Mouse (Mus musculus): Measurements from ENCODE around the gene Map4k1. TPM values are rescaled to one million over a fixed set of nuclear protein-coding genes. Genes with fewer than 3 reads are reported as not detected.

The Map4k1 gene
- polyA plus RNA-seq, 1 experiment = 1.3 TPM

- 59% methylated on average over 6 of the region's 6 CpGs for WGBS
- no peak overlapping the region for H3K4me3 ChIP-seq (replicated peaks; ENCODE audit: insufficient read depth, low read depth, low read length)
- DNase-seq = no peak
- TF ChIP-seq CTCF (IDR thresholded peaks at IDR 0.05; ENCODE audit: borderline replicate concordance, insufficient read depth, low read depth, low read length) (no peak), POLR2A (IDR thresholded peaks at IDR 0.05; ENCODE audit: borderline replicate concordance, insufficient read depth, low read length) (no peak)
- no peaks in the 10 kb centered on the region for H3K27me3 ChIP-seq (ENCODE audit: control insufficient read depth, insufficient read depth, low read length)
- H3K27ac ChIP-seq (ENCODE audit: insufficient read depth, low read length) = no peak overlapping the region
- H3K4me1 ChIP-seq (ENCODE audit: control insufficient read depth, insufficient read depth, low read length) = peaks cover 15% of the 10 kb centered on the region; the same call in 1 of the 2 replicates
These were observed 24.6 kb upstream of the Map4k1 start for GRCm38 (mm10) chr7:28957286-28957685.

- DNase-seq = no peak
- TF ChIP-seq CTCF (IDR thresholded peaks at IDR 0.05; ENCODE audit: borderline replicate concordance, insufficient read depth, low read depth, low read length) (no peak), POLR2A (IDR thresholded peaks at IDR 0.05; ENCODE audit: borderline replicate concordance, insufficient read depth, low read length) (no peak)
- no peak overlapping the region for H3K4me3 ChIP-seq (replicated peaks; ENCODE audit: insufficient read depth, low read depth, low read length)
- H3K4me1 ChIP-seq (ENCODE audit: control insufficient read depth, insufficient read depth, low read length) = peaks cover 15% of the 10 kb centered on the region; the same call in 1 of the 2 replicates
- 70% methylated on average over 1 of the region's 1 CpGs for WGBS
- no peaks in the 10 kb centered on the region for H3K27me3 ChIP-seq (ENCODE audit: control insufficient read depth, insufficient read depth, low read length)
- H3K27ac ChIP-seq (ENCODE audit: insufficient read depth, low read length) = no peak overlapping the region
These were observed 23.7 kb upstream of the Map4k1 start for GRCm38 (mm10) chr7:28957997-28958725.

GRCm38 (mm10) chr7:28958770-28959169 is 23.1 kb upstream of the Map4k1 start:
- peaks cover 15% of the 10 kb centered on the region; the same call in 1 of the 2 replicates for H3K4me1 ChIP-seq (ENCODE audit: control insufficient read depth, insufficient read depth, low read length)
- 68% methylated on average over 1 of the region's 1 CpGs for WGBS

GRCm38 (mm10) chr7:28959505-28960045 is 22.3 kb upstream of the Map4k1 start:
- WGBS = 30% methylated on average over 6 of the region's 6 CpGs
- Histone ChIP-seq H3K27me3 (ENCODE audit: control insufficient read depth, insufficient read depth, low read length) (no peaks in the 10 kb centered on the region), H3K4me1 (ENCODE audit: control insufficient read depth, insufficient read depth, low read length) (peaks cover 15% of the 10 kb centered on the region; the same call in 1 of the 2 replicates), H3K27ac (ENCODE audit: insufficient read depth, low read length) (no peak overlapping the region), H3K4me3 (replicated peaks; ENCODE audit: insufficient read depth, low read depth, low read length) (peak overlapping the region; percentile 7)
- TF ChIP-seq CTCF (IDR thresholded peaks at IDR 0.05; ENCODE audit: borderline replicate concordance, insufficient read depth, low read depth, low read length) = no peak
- no peak for TF ChIP-seq POLR2A (IDR thresholded peaks at IDR 0.05; ENCODE audit: borderline replicate concordance, insufficient read depth, low read length)
- DNase-seq = no peak

More at GRCm38 (mm10) chr7:28958770-28959169, 23.1 kb upstream of the Map4k1 start:
- H3K27me3 ChIP-seq (ENCODE audit: control insufficient read depth, insufficient read depth, low read length) = no peaks in the 10 kb centered on the region
- H3K4me3 ChIP-seq (replicated peaks; ENCODE audit: insufficient read depth, low read depth, low read length) = no peak overlapping the region
- DNase-seq = no peak
- TF ChIP-seq CTCF (IDR thresholded peaks at IDR 0.05; ENCODE audit: borderline replicate concordance, insufficient read depth, low read depth, low read length) (no peak), POLR2A (IDR thresholded peaks at IDR 0.05; ENCODE audit: borderline replicate concordance, insufficient read depth, low read length) (no peak)
- H3K27ac ChIP-seq (ENCODE audit: insufficient read depth, low read length) = no peak overlapping the region

- Histone ChIP-seq H3K27ac (ENCODE audit: insufficient read depth, low read length) (no peak overlapping the region), H3K4me1 (ENCODE audit: control insufficient read depth, insufficient read depth, low read length) (peaks cover 13% of the 10 kb centered on the region; the same call in 1 of the 2 replicates), H3K4me3 (replicated peaks; ENCODE audit: insufficient read depth, low read depth, low read length) (peak overlapping the region; percentile 59), H3K27me3 (ENCODE audit: control insufficient read depth, insufficient read depth, low read length) (no peaks in the 10 kb centered on the region)
- no peak for DNase-seq
- WGBS = 18% methylated on average over 9 of the region's 9 CpGs
- no peak for TF ChIP-seq CTCF (IDR thresholded peaks at IDR 0.05; ENCODE audit: borderline replicate concordance, insufficient read depth, low read depth, low read length)
- TF ChIP-seq POLR2A (IDR thresholded peaks at IDR 0.05; ENCODE audit: borderline replicate concordance, insufficient read depth, low read length) = no peak
These were observed 21.4 kb upstream of the Map4k1 start for GRCm38 (mm10) chr7:28960354-28961046.

GRCm38 (mm10) chr7:28961584-28961926 is 20.3 kb upstream of the Map4k1 start:
- peak overlapping the region; percentile 92 for H3K4me3 ChIP-seq (replicated peaks; ENCODE audit: insufficient read depth, low read depth, low read length)
- no peaks in the 10 kb centered on the region for H3K27me3 ChIP-seq (ENCODE audit: control insufficient read depth, insufficient read depth, low read length)
- H3K4me1 ChIP-seq (ENCODE audit: control insufficient read depth, insufficient read depth, low read length) = peaks cover 13% of the 10 kb centered on the region; the same call in 1 of the 2 replicates
- TF ChIP-seq POLR2A (IDR thresholded peaks at IDR 0.05; ENCODE audit: borderline replicate concordance, insufficient read depth, low read length) = no peak
- no peak for TF ChIP-seq CTCF (IDR thresholded peaks at IDR 0.05; ENCODE audit: borderline replicate concordance, insufficient read depth, low read depth, low read length)
- no peak for DNase-seq
- under 1% methylated on average over 7 of the region's 7 CpGs for WGBS
- H3K27ac ChIP-seq (ENCODE audit: insufficient read depth, low read length) = peak overlapping the region; percentile 84

GRCm38 (mm10) chr7:28961927-28962670 is 19.8 kb upstream of the Map4k1 start, which contains the start of gene Actn4:
Gene Actn4 (minus strand): TSS chr7:28962340.
- Histone ChIP-seq H3K27me3 (ENCODE audit: control insufficient read depth, insufficient read depth, low read length) (no peaks in the 10 kb centered on the region), H3K4me1 (ENCODE audit: control insufficient read depth, insufficient read depth, low read length) (peaks cover 13% of the 10 kb centered on the region; the same call in 1 of the 2 replicates), H3K4me3 (replicated peaks; ENCODE audit: insufficient read depth, low read depth, low read length) (peak within 1 kb of the TSS; percentile 92), H3K27ac (ENCODE audit: insufficient read depth, low read length) (peak within 1 kb of the TSS; percentile 84)
- WGBS = 1% methylated on average over 76 of the region's 76 CpGs
- no peak for TF ChIP-seq CTCF (IDR thresholded peaks at IDR 0.05; ENCODE audit: borderline replicate concordance, insufficient read depth, low read depth, low read length)
- TF ChIP-seq POLR2A (IDR thresholded peaks at IDR 0.05; ENCODE audit: borderline replicate concordance, insufficient read depth, low read length) = peak; percentile 95
- peak; percentile 98 for DNase-seq

Data from cerebellum, adult 2 months (tissue).